Mouse (Mus musculus): ENCODE results near the gene Uncx. TPM values are rescaled to one million over a fixed set of nuclear protein-coding genes. Genes with fewer than 3 reads are reported as not detected.

Gene Uncx
- total RNA-seq, 1 experiment = not detected

DNA sequence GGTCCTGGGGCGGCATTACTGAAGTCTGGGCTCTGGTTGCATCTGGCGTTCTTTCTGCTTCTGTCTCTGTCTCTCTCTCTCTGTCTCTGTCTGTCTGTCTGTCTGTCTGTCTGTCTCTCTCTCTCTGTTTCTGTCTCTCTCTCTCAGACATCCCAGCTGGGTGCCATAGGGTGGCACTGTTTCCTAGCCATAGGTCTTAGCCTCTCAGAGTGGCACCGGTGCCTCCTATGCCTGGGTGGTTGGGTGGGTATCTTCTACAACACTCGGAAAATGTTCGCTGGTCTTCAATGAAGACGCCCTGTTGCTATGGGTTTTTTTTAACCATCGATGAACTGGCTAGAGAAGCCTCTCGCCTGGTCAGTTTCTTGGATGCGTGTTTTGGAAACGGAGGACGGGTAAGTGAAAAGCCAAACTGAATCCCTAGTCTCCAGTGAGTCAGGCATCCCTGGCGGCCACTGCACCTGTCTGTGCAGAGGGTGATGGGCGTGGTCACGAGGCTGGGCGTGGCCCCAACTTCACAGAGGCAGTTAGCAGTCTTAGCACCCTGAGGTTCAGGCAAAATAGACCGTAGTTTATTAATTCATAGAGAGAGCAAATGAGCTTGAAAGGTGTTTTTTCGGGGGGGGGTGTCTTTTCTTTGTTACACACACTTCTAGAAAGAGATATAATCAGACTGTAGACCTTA is 32.5 kb upstream of the Uncx start:
- no peak overlapping the region for H3K27ac ChIP-seq (ENCODE audit: insufficient read depth, low read depth, low read length, poor library complexity, severe bottlenecking)
- H3K4me1 ChIP-seq (ENCODE audit: control insufficient read depth in 2 of 2, insufficient read depth in 2 of 2, low read length in 2 of 2, poor library complexity in 1 of 2) = 0 out of 4 replicates have a peak, but pooled peaks cover 0 to 3% of the 10 kb centered on the region in 2 experiments
- DNase-seq (ENCODE audit: low read depth, low spot score) = peak; percentile 39
- in situ Hi-C loops (cut with MboI; ENCODE audit: low sequenced_read_pairs in 2 of 2, unreplicated experiment in 2 of 2) = no loop called here
- no peak overlapping the region for H3K4me3 ChIP-seq (ENCODE audit: insufficient read depth in 1 of 2, low read depth in 1 of 2, low read length in 2 of 2, poor library complexity in 1 of 2, severe bottlenecking in 1 of 2)
- no peaks in the 10 kb centered on the region for H3K9me3 ChIP-seq (ENCODE audit: control insufficient read depth, insufficient read depth, low read depth, low read length)
- H3K36me3 ChIP-seq (ENCODE audit: control insufficient read depth, insufficient read depth, low read length, poor library complexity, severe bottlenecking) = no peaks in the 10 kb centered on the region
- no peak for TF ChIP-seq CHD2 (IDR thresholded peaks at IDR 0.05; ENCODE audit: low read depth, low read length)
- TF ChIP-seq ZNF384 (IDR thresholded peaks at IDR 0.05; ENCODE audit: low read depth, low read length) = no peak
- no peak for TF ChIP-seq HCFC1 (IDR thresholded peaks at IDR 0.05; ENCODE audit: borderline replicate concordance, insufficient read depth, low read length)
- no peak for TF ChIP-seq ZC3H11A (IDR thresholded peaks at IDR 0.05; ENCODE audit: borderline replicate concordance, low read depth, low read length)
- no peak for TF ChIP-seq MAFK (IDR thresholded peaks at IDR 0.05; ENCODE audit: insufficient read depth, low read depth, low read length)
- no peak overlapping the region for H3K9ac ChIP-seq (ENCODE audit: insufficient read depth, low read depth, low read length, poor library complexity, severe bottlenecking)

DNA sequence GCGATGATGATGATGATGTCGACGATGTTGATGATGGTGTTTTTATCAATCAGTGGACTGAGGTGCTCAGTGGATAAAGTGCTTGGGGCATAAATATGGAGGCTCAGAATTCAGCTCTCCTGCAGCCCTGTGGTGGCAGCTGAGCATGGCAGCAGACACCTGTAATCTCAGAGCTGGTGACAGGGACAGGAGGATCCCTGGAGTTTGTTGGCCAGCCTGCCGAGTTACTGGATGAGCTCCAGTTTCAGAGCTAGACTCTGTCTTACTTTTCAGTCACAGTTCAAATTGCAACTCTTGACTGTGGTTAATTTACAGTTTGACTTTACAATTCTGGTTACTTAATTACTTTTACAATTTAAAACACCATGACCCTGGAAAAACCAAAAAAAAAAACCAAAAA is 31.1 kb upstream of the Uncx start:
- in situ Hi-C loops (cut with MboI; ENCODE audit: low sequenced_read_pairs in 2 of 2, unreplicated experiment in 2 of 2) = no loop called here
- TF ChIP-seq ZNF384 (IDR thresholded peaks at IDR 0.05; ENCODE audit: low read depth, low read length) (no peak), CHD2 (IDR thresholded peaks at IDR 0.05; ENCODE audit: low read depth, low read length) (no peak), HCFC1 (IDR thresholded peaks at IDR 0.05; ENCODE audit: borderline replicate concordance, insufficient read depth, low read length) (no peak), MAFK (IDR thresholded peaks at IDR 0.05; ENCODE audit: insufficient read depth, low read depth, low read length) (no peak), ZC3H11A (IDR thresholded peaks at IDR 0.05; ENCODE audit: borderline replicate concordance, low read depth, low read length) (no peak)
- H3K9ac ChIP-seq (ENCODE audit: insufficient read depth, low read depth, low read length, poor library complexity, severe bottlenecking) = no peak overlapping the region
- no peaks in the 10 kb centered on the region for H3K9me3 ChIP-seq (ENCODE audit: control insufficient read depth, insufficient read depth, low read depth, low read length)
- DNase-seq (ENCODE audit: low read depth, low spot score) = no peak
- no peak overlapping the region for H3K27ac ChIP-seq (ENCODE audit: insufficient read depth, low read depth, low read length, poor library complexity, severe bottlenecking)
- peaks cover 0 to 3% of the 10 kb centered on the region in 2 experiments; a peak in 1 of 4 replicates for H3K4me1 ChIP-seq (ENCODE audit: control insufficient read depth in 2 of 2, insufficient read depth in 2 of 2, low read length in 2 of 2, poor library complexity in 1 of 2)
- H3K36me3 ChIP-seq (ENCODE audit: control insufficient read depth, insufficient read depth, low read length, poor library complexity, severe bottlenecking) = no peaks in the 10 kb centered on the region
- no peak overlapping the region for H3K4me3 ChIP-seq (ENCODE audit: insufficient read depth in 1 of 2, low read depth in 1 of 2, low read length in 2 of 2, poor library complexity in 1 of 2, severe bottlenecking in 1 of 2)

DNA sequence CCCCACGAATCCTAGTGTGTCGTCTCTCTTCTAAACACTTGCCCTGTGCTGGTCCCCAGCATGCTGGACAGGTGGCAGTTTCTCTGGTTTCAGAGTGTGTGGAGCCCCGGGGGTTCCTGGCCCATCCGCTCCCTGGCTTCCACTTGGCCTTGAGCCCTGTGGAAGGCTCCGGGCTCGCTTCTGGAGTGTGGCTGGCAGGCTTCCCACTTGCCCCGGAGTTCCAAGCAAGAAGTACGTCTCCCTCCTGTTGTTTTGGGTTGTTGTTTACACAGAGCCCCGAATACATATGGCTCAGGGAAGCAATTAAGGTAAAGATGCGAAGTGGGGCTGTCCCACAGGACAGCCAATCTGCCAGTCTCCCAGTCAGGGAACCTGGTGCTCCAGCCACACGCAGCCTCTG is 27.0 kb upstream of the Uncx start:
- in situ Hi-C loops (cut with MboI; ENCODE audit: low sequenced_read_pairs in 2 of 2, unreplicated experiment in 2 of 2) = no loop called here
- Histone ChIP-seq H3K4me3 (ENCODE audit: insufficient read depth in 1 of 2, low read depth in 1 of 2, low read length in 2 of 2, poor library complexity in 1 of 2, severe bottlenecking in 1 of 2) (no peak overlapping the region), H3K9me3 (ENCODE audit: control insufficient read depth, insufficient read depth, low read depth, low read length) (no peaks in the 10 kb centered on the region), H3K4me1 (ENCODE audit: control insufficient read depth in 2 of 2, insufficient read depth in 2 of 2, low read length in 2 of 2, poor library complexity in 1 of 2) (peaks cover 0 to 3% of the 10 kb centered on the region in 2 experiments; a peak in 1 of 4 replicates), H3K9ac (ENCODE audit: insufficient read depth, low read depth, low read length, poor library complexity, severe bottlenecking) (no peak overlapping the region), H3K36me3 (ENCODE audit: control insufficient read depth, insufficient read depth, low read length, poor library complexity, severe bottlenecking) (no peaks in the 10 kb centered on the region), H3K27ac (ENCODE audit: insufficient read depth, low read depth, low read length, poor library complexity, severe bottlenecking) (no peak overlapping the region)
- no peak for DNase-seq (ENCODE audit: low read depth, low spot score)
- TF ChIP-seq CHD2 (IDR thresholded peaks at IDR 0.05; ENCODE audit: low read depth, low read length) (no peak), HCFC1 (IDR thresholded peaks at IDR 0.05; ENCODE audit: borderline replicate concordance, insufficient read depth, low read length) (no peak), ZNF384 (IDR thresholded peaks at IDR 0.05; ENCODE audit: low read depth, low read length) (no peak), ZC3H11A (IDR thresholded peaks at IDR 0.05; ENCODE audit: borderline replicate concordance, low read depth, low read length) (no peak), MAFK (IDR thresholded peaks at IDR 0.05; ENCODE audit: insufficient read depth, low read depth, low read length) (no peak)

DNA sequence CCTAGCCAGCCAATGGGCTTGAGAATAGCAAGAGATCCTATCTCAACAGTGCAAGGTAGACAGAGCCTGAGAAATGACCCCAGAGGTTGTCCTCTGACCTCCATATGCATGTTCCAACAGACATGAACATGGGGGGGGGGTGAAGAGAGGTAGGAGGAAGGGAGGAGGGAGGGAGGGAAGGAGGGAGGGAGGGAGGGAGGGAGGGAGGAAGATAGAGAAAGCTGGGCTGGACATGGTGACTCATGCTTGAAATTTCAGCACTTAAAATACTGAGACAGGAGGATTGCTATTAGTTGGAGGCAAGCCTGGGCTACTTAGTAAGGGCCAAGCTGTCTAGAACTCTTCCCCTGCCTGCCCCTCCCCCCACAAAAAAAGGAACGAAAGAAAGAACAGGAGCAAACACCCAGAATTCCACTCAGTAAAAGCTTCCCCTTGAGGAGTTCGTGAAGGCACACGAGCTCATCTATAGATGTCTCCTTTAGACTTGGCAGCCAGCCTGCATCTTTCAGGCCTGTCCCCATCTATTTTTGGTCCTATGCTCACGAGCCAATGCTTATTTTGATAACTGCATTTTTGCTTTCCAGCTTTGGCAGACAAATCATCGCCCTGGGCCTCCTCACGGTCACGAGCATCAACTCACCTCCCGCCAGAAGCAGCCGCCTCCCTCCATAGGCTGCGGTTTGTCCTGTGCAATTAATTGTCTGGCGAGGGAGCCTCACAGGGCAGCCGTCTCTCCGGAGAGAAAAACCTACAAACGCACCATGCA is 23.0 kb upstream of the Uncx start:
- Histone ChIP-seq H3K9ac (ENCODE audit: insufficient read depth, low read depth, low read length, poor library complexity, severe bottlenecking) (no peak overlapping the region), H3K4me1 (ENCODE audit: control insufficient read depth in 2 of 2, insufficient read depth in 2 of 2, low read length in 2 of 2, poor library complexity in 1 of 2) (peaks cover 0 to 3% of the 10 kb centered on the region in 2 experiments; a peak in 1 of 4 replicates), H3K27ac (ENCODE audit: insufficient read depth, low read depth, low read length, poor library complexity, severe bottlenecking) (no peak overlapping the region), H3K4me3 (ENCODE audit: insufficient read depth in 1 of 2, low read depth in 1 of 2, low read length in 2 of 2, poor library complexity in 1 of 2, severe bottlenecking in 1 of 2) (no peak overlapping the region), H3K36me3 (ENCODE audit: control insufficient read depth, insufficient read depth, low read length, poor library complexity, severe bottlenecking) (no peaks in the 10 kb centered on the region), H3K9me3 (ENCODE audit: control insufficient read depth, insufficient read depth, low read depth, low read length) (no peaks in the 10 kb centered on the region)
- no peak for DNase-seq (ENCODE audit: low read depth, low spot score)
- in situ Hi-C loops (cut with MboI; ENCODE audit: low sequenced_read_pairs in 2 of 2, unreplicated experiment in 2 of 2) = no loop called here
- no peak for TF ChIP-seq ZC3H11A (IDR thresholded peaks at IDR 0.05; ENCODE audit: borderline replicate concordance, low read depth, low read length)
- no peak for TF ChIP-seq MAFK (IDR thresholded peaks at IDR 0.05; ENCODE audit: insufficient read depth, low read depth, low read length)
- TF ChIP-seq HCFC1 (IDR thresholded peaks at IDR 0.05; ENCODE audit: borderline replicate concordance, insufficient read depth, low read length) = no peak
- TF ChIP-seq CHD2 (IDR thresholded peaks at IDR 0.05; ENCODE audit: low read depth, low read length) = no peak
- no peak for TF ChIP-seq ZNF384 (IDR thresholded peaks at IDR 0.05; ENCODE audit: low read depth, low read length)

All from ES-E14 (cell line).